Mouse (Mus musculus): ENCODE measurements at regions not wholly inside any gene's neighbourhood (a gene's known extent, or its start where the extent isn't known, plus 50 kb on each side); places are given as distances from the start of the nearest gene placed in this dataset.

DNA sequence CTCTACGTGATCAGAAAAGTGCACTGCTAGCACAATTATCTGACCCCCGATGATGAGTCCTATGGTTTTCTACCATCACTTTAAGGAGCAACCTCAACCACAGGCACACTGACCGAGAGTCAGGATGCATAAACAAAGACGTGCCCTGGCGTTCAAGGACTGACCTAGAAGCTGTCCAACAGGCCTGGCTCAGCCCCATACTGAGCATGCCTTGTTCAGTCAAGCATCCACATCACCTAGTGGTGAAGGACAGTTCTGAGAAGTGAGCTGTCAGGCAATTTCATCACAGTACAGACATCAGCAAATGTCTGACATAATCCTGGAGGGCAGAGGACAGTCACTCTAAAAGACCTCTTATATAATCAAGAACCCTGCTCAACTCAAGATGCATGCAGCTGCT lies 81.5 kb upstream of the Elovl6 start:
- DNase-seq, result no peak

DNA sequence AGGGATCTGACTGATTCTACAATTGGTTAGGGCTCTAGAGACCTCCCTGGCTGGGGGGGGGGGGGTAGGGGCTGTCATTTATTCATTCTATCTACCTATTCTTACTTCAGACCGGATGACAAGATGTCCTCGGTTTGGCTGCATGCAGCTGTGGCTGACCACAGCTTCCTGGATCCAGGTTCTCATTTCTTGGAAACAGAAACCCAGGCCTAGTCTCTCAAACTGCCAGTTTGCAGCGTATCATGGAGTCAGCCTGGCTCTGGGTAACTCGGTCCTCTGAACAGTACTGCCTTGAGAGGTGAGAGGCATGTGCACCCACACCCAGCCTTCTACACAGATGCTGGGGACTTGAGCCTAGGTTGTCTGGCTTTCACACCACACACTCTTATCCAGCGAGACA lies 62.1 kb upstream of the Elovl6 start:
- DNase-seq, result no peak

GRCm38 (mm10) chr3:129471332-129471731 lies 60.8 kb upstream of the Elovl6 start:
- DNase-seq, result no peak

- DNase-seq, result no peak
Observed at GRCm38 (mm10) chr3:129472008-129472407, 60.1 kb upstream of the Elovl6 start.

DNA sequence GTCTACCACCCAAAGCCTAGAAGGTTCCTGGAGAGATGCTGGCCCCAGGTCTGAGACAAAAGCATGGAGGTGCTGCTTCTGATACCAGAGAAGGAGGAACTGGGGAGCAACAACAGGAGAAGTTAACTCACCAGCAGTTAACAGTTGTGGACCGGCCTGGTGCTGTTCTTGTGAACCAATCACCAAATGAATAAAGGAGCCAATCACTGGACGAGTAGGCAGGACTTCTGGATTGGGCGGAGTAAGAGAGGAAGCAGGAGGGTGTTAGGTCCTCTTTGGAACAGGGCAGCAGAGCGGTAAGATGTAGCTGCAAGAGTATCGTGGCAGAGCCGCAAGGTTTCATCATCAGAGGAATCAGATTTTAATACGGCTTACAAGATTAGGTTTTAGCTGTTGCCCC lies 57.7 kb upstream of the Elovl6 start:
- no peak for DNase-seq

DNA sequence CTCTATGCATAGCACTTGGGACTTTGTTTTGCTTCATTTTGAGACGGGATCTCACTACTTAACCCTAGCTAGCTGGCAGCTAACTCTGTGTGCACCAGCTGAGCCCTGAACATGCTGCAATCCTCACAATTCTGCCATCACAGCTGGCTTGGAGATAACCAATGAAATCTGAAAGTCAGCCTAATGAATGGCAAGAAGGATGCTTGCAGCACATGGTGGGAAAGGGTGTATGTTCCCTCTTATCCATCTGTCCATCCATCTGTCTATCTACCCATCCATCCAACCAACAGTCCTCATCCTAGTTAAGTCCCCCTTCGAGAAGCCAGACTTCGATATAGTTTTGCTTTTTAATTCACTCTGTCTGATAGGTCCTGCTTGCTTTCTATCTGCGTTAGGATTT lies 55.9 kb upstream of the Elovl6 start:
- no peak for DNase-seq

- no peak for DNase-seq
Observed at GRCm38 (mm10) chr3:129478093-129478492, 54.1 kb upstream of the Elovl6 start.

DNA sequence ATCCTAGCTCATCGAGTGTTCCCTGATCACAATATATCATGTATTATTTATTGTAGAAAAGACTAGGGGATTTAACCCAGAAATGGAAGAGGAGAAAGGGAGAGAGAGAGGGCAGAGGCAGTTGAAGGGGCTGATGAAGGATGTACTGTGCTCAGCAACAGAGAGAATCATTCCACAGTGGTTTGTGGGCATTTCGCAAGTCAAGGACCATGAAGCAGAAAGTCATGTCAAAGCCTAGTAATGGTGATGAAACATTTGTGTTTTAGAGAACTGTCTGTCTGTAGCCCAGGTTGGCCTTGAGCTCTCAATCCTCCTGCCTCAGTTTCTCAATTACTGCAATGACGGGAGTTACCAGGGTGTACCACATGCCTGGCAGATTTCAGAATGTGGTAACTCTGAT lies 50.9 kb upstream of the Elovl6 start:
- DNase-seq, result no peak

Data from lung, postnatal 14 days (tissue).